Mouse (Mus musculus): ENCODE data around the gene Gpx1.

- TF ChIP-seq ZNF384 (IDR thresholded peaks at IDR 0.05; ENCODE audit: low read depth, low read length), result no peak
- no peak for TF ChIP-seq CHD2 (IDR thresholded peaks at IDR 0.05; ENCODE audit: low read depth, low read length)
Observed at GRCm38 (mm10) chr9:108305629-108306520, 32.8 kb upstream of the Gpx1 start, which contains the start of the genes Rhoa and Tcta.

Measured in ES-E14 (cell line).